Mouse (Mus musculus): ENCODE measurements around the gene Ube3b. TPM values are rescaled to one million over a fixed set of nuclear protein-coding genes. Genes with fewer than 3 reads are reported as not detected.

The Ube3b gene
- total and polyA plus RNA-seq, 3 experiments = 11.7 to 29.8 (median 22.1) TPM

GRCm38 (mm10) chr5:114434359-114434758 lies 54.0 kb downstream of the Ube3b start:
- Histone ChIP-seq H3K4me2 (ENCODE audit: insufficient read depth, low read depth, poor library complexity, severe bottlenecking) (no peak overlapping the region), H3K9ac (ENCODE audit: insufficient read depth, low read depth) (no peak overlapping the region), H3K9me3 (replicated peaks; ENCODE audit: low read length) (peaks cover 4% of the 10 kb centered on the region), H3K36me3 (replicated peaks in 1 of 2; ENCODE audit: control insufficient read depth in 1 of 2, insufficient read depth in 1 of 2, low read length in 1 of 2) (peaks cover 5 to 64% of the 10 kb centered on the region in 2 experiments), H3K27ac (ENCODE audit: insufficient read depth, low read depth) (no peak overlapping the region), H3K4me1 (ENCODE audit: control insufficient read depth in 1 of 2, insufficient read depth in 2 of 2) (peaks cover 0 to 12% of the 10 kb centered on the region in 2 experiments; a peak in 2 of 4 replicates), H3K79me2 (replicated peaks; ENCODE audit: control insufficient read depth, extremely low read depth, insufficient read depth, poor library complexity, severe bottlenecking) (no peaks in the 10 kb centered on the region), H3K4me3 (replicated peaks in 1 of 3; ENCODE audit: low read depth in 2 of 3, low read length in 2 of 3, poor library complexity in 1 of 3) (no peak overlapping the region), H3K27me3 (replicated peaks) (no peaks in the 10 kb centered on the region)
- dilution Hi-C loops (cut with MboI; ENCODE audit: extremely low pct_ligation_motif_present, extremely low pct_unique_long_range_greater_than_20kb, low sequenced_read_pairs) (no loop called here), in situ Hi-C loops (cut with MboI; ENCODE audit: low pct_ligation_motif_present, low pct_unique_long_range_greater_than_20kb, low sequenced_read_pairs) (no loop called here)
- DNase-seq (ENCODE audit: extremely low read depth) = no peak
- TF ChIP-seq EP300 (IDR thresholded peaks at IDR 0.05; ENCODE audit: low read length) = no peak
- no peak for TF ChIP-seq ETS1 (conservative IDR thresholded peaks at IDR 0.05; ENCODE audit: low read depth, low read length)

GRCm38 (mm10) chr5:114435588-114435987 lies 55.2 kb downstream of the Ube3b start:
- Histone ChIP-seq H3K79me2 (replicated peaks; ENCODE audit: control insufficient read depth, extremely low read depth, insufficient read depth, poor library complexity, severe bottlenecking) (no peaks in the 10 kb centered on the region), H3K4me3 (replicated peaks in 1 of 3; ENCODE audit: low read depth in 2 of 3, low read length in 2 of 3, poor library complexity in 1 of 3) (no peak overlapping the region), H3K27ac (ENCODE audit: insufficient read depth, low read depth) (no peak overlapping the region), H3K9me3 (replicated peaks; ENCODE audit: low read length) (peaks cover 4% of the 10 kb centered on the region), H3K36me3 (replicated peaks in 1 of 2; ENCODE audit: control insufficient read depth in 1 of 2, insufficient read depth in 1 of 2, low read length in 1 of 2) (peaks cover 5 to 67% of the 10 kb centered on the region in 2 experiments), H3K4me2 (ENCODE audit: insufficient read depth, low read depth, poor library complexity, severe bottlenecking) (no peak overlapping the region), H3K27me3 (replicated peaks) (no peaks in the 10 kb centered on the region), H3K4me1 (ENCODE audit: control insufficient read depth in 1 of 2, insufficient read depth in 2 of 2) (peaks cover 0 to 12% of the 10 kb centered on the region in 2 experiments; a peak in 2 of 4 replicates), H3K9ac (ENCODE audit: insufficient read depth, low read depth) (no peak overlapping the region)
- no peak for DNase-seq (ENCODE audit: extremely low read depth)
- TF ChIP-seq CTCF (conservative IDR thresholded peaks at IDR 0.05 in 1 of 2, IDR thresholded peaks at IDR 0.05 in 1 of 2; ENCODE audit: low read depth in 2 of 2, low read length in 2 of 2) (no peak), KAT2A (IDR thresholded peaks at IDR 0.05; ENCODE audit: insufficient replicate concordance, low read length) (no peak), SMC3 (IDR thresholded peaks at IDR 0.05; ENCODE audit: low read depth, low read length) (no peak), USF2 (conservative IDR thresholded peaks at IDR 0.05; ENCODE audit: low read depth, low read length) (no peak), HCFC1 (IDR thresholded peaks at IDR 0.05; ENCODE audit: low read depth, low read length) (no peak), MEF2A (IDR thresholded peaks at IDR 0.05; ENCODE audit: borderline replicate concordance, low read depth, low read length) (no peak), JUN (IDR thresholded peaks at IDR 0.05; ENCODE audit: insufficient read depth, low read depth, low read length) (no peak), ELF1 (IDR thresholded peaks at IDR 0.05; ENCODE audit: low read depth, low read length) (no peak), CHD1 (IDR thresholded peaks at IDR 0.05; ENCODE audit: low read depth, low read length) (no peak), GABPA (IDR thresholded peaks at IDR 0.05; ENCODE audit: insufficient replicate concordance, low read depth, low read length) (no peak), IRF4 (IDR thresholded peaks at IDR 0.05; ENCODE audit: low read depth, low read length) (no peak), E2F4 (IDR thresholded peaks at IDR 0.05; ENCODE audit: insufficient replicate concordance, low read depth, low read length) (no peak)
- dilution Hi-C loops (cut with MboI; ENCODE audit: extremely low pct_ligation_motif_present, extremely low pct_unique_long_range_greater_than_20kb, low sequenced_read_pairs) (no loop called here), in situ Hi-C loops (cut with MboI; ENCODE audit: low pct_ligation_motif_present, low pct_unique_long_range_greater_than_20kb, low sequenced_read_pairs) (no loop called here)

All from CH12.LX (cell line).